Mouse (Mus musculus): ENCODE measurements around the gene Esr1.

DNA sequence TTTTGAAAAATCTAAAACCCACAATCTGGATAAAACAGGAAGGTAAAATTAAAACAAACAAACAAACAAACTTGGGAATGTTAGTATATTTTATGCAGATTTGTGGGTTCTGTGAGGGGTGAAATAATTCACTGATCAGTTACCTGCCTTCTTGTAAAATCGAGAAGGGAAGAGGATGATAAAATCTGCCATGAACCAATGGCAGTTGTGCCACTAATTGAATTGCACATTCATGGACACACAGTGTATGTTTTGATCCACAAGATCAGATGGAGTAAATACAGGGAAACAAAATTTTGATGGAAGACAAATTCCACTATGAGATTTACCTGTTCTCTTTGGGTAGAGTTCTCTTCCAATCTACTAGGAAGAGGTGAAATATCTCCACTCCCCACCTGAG lies 418.5 kb downstream of the Esr1 start:
- TF ChIP-seq CTCF (IDR thresholded peaks at IDR 0.05; ENCODE audit: control insufficient read depth, insufficient read depth, low read length) (no peak), POLR2A (IDR thresholded peaks at IDR 0.05; ENCODE audit: borderline replicate concordance, control insufficient read depth, low read depth, low read length) (no peak)

Measured in bone marrow, adult 2 months (tissue).